Mouse (Mus musculus): ENCODE measurements around the gene Ccl4.

Ccl4 gene

GRCm38 (mm10) chr11:83663532-83663931, 1.1 kb downstream of the Ccl4 start:
- in situ Hi-C loops (cut with MboI, MseI) = no loop called here

GRCm38 (mm10) chr11:83671743-83672142, 9.4 kb downstream of the Ccl4 start:
- in situ Hi-C loops (cut with MboI, MseI) = loop anchor here (10.0 kb wide), 1 partner anchor 287 kb away; no protein-coding TSS in a partner anchor

- in situ Hi-C loops (cut with MboI, MseI) = loop anchor here (10.0 kb wide), 1 partner anchor 291 kb away; no protein-coding TSS in a partner anchor
These were observed 13.3 kb downstream of the Ccl4 start for GRCm38 (mm10) chr11:83675665-83676064.

GRCm38 (mm10) chr11:83689918-83690317, 27.5 kb downstream of the Ccl4 start:
- in situ Hi-C loops (cut with MboI, MseI) = loop anchor here (10.0 kb wide), 1 partner anchor 1045 kb away; no protein-coding TSS in a partner anchor

- in situ Hi-C loops (cut with MboI, MseI) = loop anchor here (10.0 kb wide), 1 partner anchor 1047 kb away; no protein-coding TSS in a partner anchor
These were observed 29.6 kb downstream of the Ccl4 start for GRCm38 (mm10) chr11:83692008-83692407.

- in situ Hi-C loops (cut with MboI, MseI) = no loop called here
These were observed 41.3 kb downstream of the Ccl4 start, which contains the start of gene Wfdc17 for GRCm38 (mm10) chr11:83703705-83704104. Wfdc17 (plus strand) TSS chr11:83703991.

GRCm38 (mm10) chr11:83708715-83709114, 46.3 kb downstream of the Ccl4 start, which contains the start of gene Wfdc18:
Wfdc18 (plus strand) TSS chr11:83709015.
- in situ Hi-C loops (cut with MboI, MseI) = no loop called here

GRCm38 (mm10) chr11:83709683-83710082, 47.3 kb downstream of the Ccl4 start:
- in situ Hi-C loops (cut with MboI, MseI) = no loop called here

GRCm38 (mm10) chr11:83712671-83713070, 50.3 kb downstream of the Ccl4 start:
- in situ Hi-C loops (cut with MboI, MseI) = no loop called here

GRCm38 (mm10) chr11:83713925-83714324, 51.5 kb downstream of the Ccl4 start:
- in situ Hi-C loops (cut with MboI, MseI) = no loop called here
